Mouse (Mus musculus): ENCODE measurements around the gene Spint1.

DNA sequence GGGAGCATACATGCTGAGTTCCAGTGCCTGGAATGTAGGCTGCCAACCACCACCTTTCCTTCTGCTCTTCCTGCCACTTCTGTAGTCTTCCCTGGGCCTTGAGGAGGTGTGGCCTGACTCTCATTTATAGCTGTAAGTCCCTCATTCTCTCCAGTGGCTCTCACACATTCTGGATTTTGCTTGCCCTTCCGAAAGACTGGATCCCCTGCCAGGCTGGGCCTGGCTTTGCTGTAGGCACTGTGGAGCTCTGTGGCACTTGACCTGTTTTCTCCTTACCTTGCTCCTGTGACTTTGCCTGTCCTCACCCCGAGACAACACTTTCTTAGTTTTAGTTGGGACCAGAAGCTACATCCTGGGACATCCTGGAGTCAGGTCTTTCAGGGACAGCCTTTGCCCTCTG lies 61.7 kb downstream of the Spint1 start:
- no peak for TF ChIP-seq TAL1 (IDR thresholded peaks at IDR 0.05; ENCODE audit: low read length)
- no peak for TF ChIP-seq GABPA (IDR thresholded peaks at IDR 0.05; ENCODE audit: low read depth, low read length)
- no peak for TF ChIP-seq MYC (IDR thresholded peaks at IDR 0.05; ENCODE audit: low read depth, low read length)
- no peak for TF ChIP-seq KAT2A (conservative IDR thresholded peaks at IDR 0.05; ENCODE audit: low read depth, low read length)
- no peak for TF ChIP-seq POLR2A (IDR thresholded peaks at IDR 0.05; ENCODE audit: control insufficient read depth in 1 of 2, insufficient read depth in 1 of 2, low read depth in 1 of 2, low read length in 2 of 2, poor library complexity in 1 of 2)
- TF ChIP-seq NELFE (IDR thresholded peaks at IDR 0.05; ENCODE audit: low read depth, low read length): no peak
- no peak for TF ChIP-seq ZNF384 (IDR thresholded peaks at IDR 0.05; ENCODE audit: low read depth, low read length)
- no peak for TF ChIP-seq MAX (IDR thresholded peaks at IDR 0.05; ENCODE audit: low read length)
- no peak for TF ChIP-seq CTCF (IDR thresholded peaks at IDR 0.05 in 2 of 3, conservative IDR thresholded peaks at IDR 0.05 in 1 of 3; ENCODE audit: control insufficient read depth in 1 of 3, insufficient read depth in 1 of 3, low read depth in 2 of 3, low read length in 3 of 3, poor library complexity in 1 of 3, severe bottlenecking in 1 of 3)
- no peak for TF ChIP-seq EP300 (IDR thresholded peaks at IDR 0.05; ENCODE audit: low read depth in 1 of 2, low read length in 2 of 2)
- TF ChIP-seq USF1 (IDR thresholded peaks at IDR 0.05; ENCODE audit: low read depth, low read length): no peak
